Mouse (Mus musculus): ENCODE measurements around the gene Ube2q2.

GRCm38 (mm10) chr9:55213396-55213795, 64.7 kb downstream of the Ube2q2 start:
- TF ChIP-seq POLR2A (IDR thresholded peaks at IDR 0.05; ENCODE audit: insufficient read depth, low read depth, low read length) (no peak), CTCF (IDR thresholded peaks at IDR 0.05; ENCODE audit: insufficient read depth, low read depth, low read length) (no peak)

Measured in olfactory bulb, adult 2 months (tissue).